23 mouse cellular contexts compared by ENCODE assay signal in genomic region chr7:103716398-103716797, GRCm38 (mm10). TPM values are rescaled to one million over a fixed set of nuclear protein-coding genes. Genes with fewer than 3 reads are reported as not detected.
A peak's percentile ranks its signal among the peaks of the same experiment; 100 is the strongest.
DNase-seq lines count a peak whose midpoint lies in the region; ATAC-seq and TF ChIP-seq lines count a peak whose summit lies in the region.
"Not testable (repeated sequence)": the region's sequence is repeated elsewhere in the genome, so short reads cannot be mapped to it uniquely, and the experiment has no call there.
"Had no signal": no experiment of that assay in that cellular context is flagged by ENCODE, and none has a peak within 500 bp of the region (broad histone marks: within the 10 kb centered on the region; RNA-seq: fewer than 3 reads in every experiment).

No protein-coding gene starts in this region.

- not testable (repeated sequence) for H3K27ac ChIP-seq in layer of hippocampus, adult 2 months

- DNase-seq in adrenal gland, postnatal 14 days = peak; percentile 4
- DNase-seq in brain, embryonic 14.5 days (ENCODE audit: low read depth) = peak; percentile 2
- DNase-seq in layer of hippocampus, adult 11-12 months (ENCODE audit: low spot score) = peak; percentile 15
- peak; percentile 34 to 47 for DNase-seq in layer of hippocampus, adult 2 months (ENCODE audit: low spot score in 2 of 2)
- DNase-seq in layer of hippocampus, adult 9-10 months (ENCODE audit: low spot score) = peak; percentile 1
- peak; percentile 5 to 50 for DNase-seq in layer of hippocampus, postnatal 14 days (ENCODE audit: low spot score in 2 of 2)

- TF ChIP-seq CTCF in brain, embryonic 14.5 days (IDR thresholded peaks at IDR 0.05; ENCODE audit: borderline replicate concordance, extremely low read depth, insufficient read depth, insufficient read length) = not testable (repeated sequence)
- peak; percentile 52 for TF ChIP-seq CTCF in layer of hippocampus, adult 2 months (conservative IDR thresholded peaks at IDR 0.05)

- peak; percentile 52; the same call in 1 of the 2 replicates for ATAC-seq in frontal cortex, adult (ENCODE audit: low TSS enrichment)

- H3K4me3 ChIP-seq in layer of hippocampus, adult 2 months = not testable (repeated sequence)

- TF ChIP-seq POLR2A in brain, embryonic 14.5 days (IDR thresholded peaks at IDR 0.05; ENCODE audit: borderline replicate concordance, extremely low read depth, insufficient read depth, insufficient read length, poor library complexity, severe bottlenecking) = not testable (repeated sequence)

RNA-seq across cellular contexts. Expression of gene Olfr243, which starts 1.9 kb away (rescaled TPM):
- not detected in 2 replicates for total RNA-seq in adrenal gland, postnatal 14 days (2021)
- not detected in 2 replicates for polyA plus RNA-seq in brain, embryonic 14.5 days (2012; rRNA removed)
- total RNA-seq in layer of hippocampus, adult 2 months (2021) = not detected
- total RNA-seq in layer of hippocampus, postnatal 14 days (2021) = not detected
- total RNA-seq: adrenal gland, adult 8-10 months; adrenal gland, postnatal 25 days; adrenal gland, postnatal 4 days; common myeloid progenitor, adult 5-6 weeks; ES-E14; forebrain, postnatal 0 days; MEL had no signal
- polyA plus RNA-seq: C2C12; embryonic facial prominence, embryonic 11.5 days; embryonic facial prominence, embryonic 13.5 days; erythroblast, embryonic 14.5 days; forebrain, embryonic 10.5 days; forebrain, embryonic 12.5 days; forebrain, embryonic 15.5 days; forebrain, postnatal 0 days; frontal cortex, adult 2 months had no signal

RNA-seq across cellular contexts. Expression of gene Olfr628, which starts 13.8 kb away (rescaled TPM):
- not detected in 2 replicates for total RNA-seq in adrenal gland, postnatal 14 days (2021)
- not detected in 2 replicates for polyA plus RNA-seq in brain, embryonic 14.5 days (2012; rRNA removed)
- total RNA-seq in layer of hippocampus, adult 2 months (2021) = not detected
- not detected for total RNA-seq in layer of hippocampus, postnatal 14 days (2021)
- total RNA-seq: adrenal gland, adult 8-10 months; adrenal gland, postnatal 25 days; adrenal gland, postnatal 4 days; common myeloid progenitor, adult 5-6 weeks; ES-E14; forebrain, postnatal 0 days; MEL had no signal
- polyA plus RNA-seq: C2C12; embryonic facial prominence, embryonic 11.5 days; embryonic facial prominence, embryonic 13.5 days; embryonic facial prominence, embryonic 15.5 days; erythroblast, embryonic 14.5 days; forebrain, embryonic 10.5 days; forebrain, embryonic 12.5 days; forebrain, embryonic 15.5 days; forebrain, postnatal 0 days; frontal cortex, adult 2 months had no signal

RNA-seq across cellular contexts. Expression of gene Olfr629, which starts 28.3 kb away (rescaled TPM):
- not detected in 2 replicates for total RNA-seq in adrenal gland, postnatal 14 days (2021)
- not detected in 2 replicates for polyA plus RNA-seq in brain, embryonic 14.5 days (2012; rRNA removed)
- total RNA-seq in layer of hippocampus, adult 2 months (2021) = not detected
- not detected for total RNA-seq in layer of hippocampus, postnatal 14 days (2021)
- total RNA-seq: adrenal gland, adult 8-10 months; adrenal gland, postnatal 25 days; adrenal gland, postnatal 4 days; common myeloid progenitor, adult 5-6 weeks; ES-E14; forebrain, postnatal 0 days; MEL had no signal
- polyA plus RNA-seq: C2C12; embryonic facial prominence, embryonic 11.5 days; embryonic facial prominence, embryonic 13.5 days; erythroblast, embryonic 14.5 days; forebrain, embryonic 10.5 days; forebrain, embryonic 12.5 days; forebrain, embryonic 15.5 days; forebrain, postnatal 0 days; frontal cortex, adult 2 months had no signal

RNA-seq across cellular contexts. Expression of gene Olfr625-ps1, which starts 33.9 kb away (rescaled TPM):
- not detected in 2 replicates for total RNA-seq in adrenal gland, postnatal 14 days (2021)
- polyA plus RNA-seq in brain, embryonic 14.5 days (2012; rRNA removed) = not detected in 2 replicates
- not detected for total RNA-seq in layer of hippocampus, adult 2 months (2021)
- not detected for total RNA-seq in layer of hippocampus, postnatal 14 days (2021)
- total RNA-seq: adrenal gland, adult 8-10 months; adrenal gland, postnatal 25 days; adrenal gland, postnatal 4 days; common myeloid progenitor, adult 5-6 weeks; ES-E14; forebrain, postnatal 0 days; MEL had no signal
- polyA plus RNA-seq: C2C12; embryonic facial prominence, embryonic 11.5 days; embryonic facial prominence, embryonic 13.5 days; embryonic facial prominence, embryonic 15.5 days; erythroblast, embryonic 14.5 days; forebrain, embryonic 10.5 days; forebrain, embryonic 12.5 days; forebrain, embryonic 15.5 days; forebrain, postnatal 0 days; frontal cortex, adult 2 months had no signal

RNA-seq across cellular contexts. Expression of gene Olfr630, which starts 40.7 kb away (rescaled TPM):
- total RNA-seq in adrenal gland, postnatal 14 days (2021) = not detected in 2 replicates
- polyA plus RNA-seq in brain, embryonic 14.5 days (2012; rRNA removed) = not detected in 2 replicates
- total RNA-seq in layer of hippocampus, adult 2 months (2021) = not detected
- total RNA-seq in layer of hippocampus, postnatal 14 days (2021) = not detected
- total RNA-seq: adrenal gland, adult 8-10 months; adrenal gland, postnatal 25 days; adrenal gland, postnatal 4 days; common myeloid progenitor, adult 5-6 weeks; ES-E14; forebrain, postnatal 0 days; MEL had no signal
- polyA plus RNA-seq: C2C12; embryonic facial prominence, embryonic 11.5 days; embryonic facial prominence, embryonic 13.5 days; embryonic facial prominence, embryonic 15.5 days; erythroblast, embryonic 14.5 days; forebrain, embryonic 10.5 days; forebrain, embryonic 12.5 days; forebrain, embryonic 15.5 days; forebrain, postnatal 0 days; frontal cortex, adult 2 months had no signal
